Mouse (Mus musculus): Measurements from ENCODE around the gene Ephb4.

Ephb4 gene

DNA sequence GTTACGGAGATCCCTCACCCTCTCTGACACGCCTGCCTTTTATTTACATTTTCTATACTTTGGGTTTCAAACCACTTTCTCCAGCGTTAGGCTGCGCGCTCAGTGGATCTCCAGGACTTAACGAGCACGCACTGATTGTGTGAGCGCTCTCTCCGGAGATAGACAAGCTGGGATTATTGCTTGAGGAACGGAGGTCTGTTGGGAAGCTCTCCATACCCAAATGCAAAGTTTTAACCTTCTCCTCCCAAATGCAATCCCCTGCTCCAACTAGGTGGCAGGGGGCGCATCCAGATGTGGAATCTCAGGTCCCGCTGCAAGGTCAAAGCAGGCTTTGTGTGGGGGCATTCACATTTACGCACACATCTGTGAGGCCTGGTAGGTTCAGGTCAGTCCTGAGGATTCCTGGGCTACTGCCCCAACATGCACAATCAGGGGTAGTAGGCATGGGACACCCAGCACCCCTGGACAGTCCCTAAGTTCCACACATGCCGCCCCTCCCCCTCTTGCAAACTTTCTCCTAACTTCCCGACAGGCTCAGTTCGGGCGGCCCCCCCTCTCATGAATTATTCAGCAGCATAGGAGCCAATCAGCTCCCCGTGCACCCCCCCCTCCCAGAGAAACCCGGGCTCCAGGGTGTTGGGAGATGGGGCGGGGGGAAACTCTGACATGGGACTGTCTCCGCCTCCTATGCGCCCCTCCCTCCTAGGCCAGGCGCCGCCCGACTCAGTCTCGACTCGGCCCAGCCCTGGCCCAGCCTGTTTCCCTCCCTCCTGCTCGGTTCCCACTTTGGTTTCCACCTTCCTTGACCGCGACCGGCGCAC is at the start of gene Ephb4:
Gene Ephb4, plus strand, starts transcription at position 726 of the 821 bp plus-strand sequence.
- peak; percentile 98 for DNase-seq (ENCODE audit: low spot score)

DNA sequence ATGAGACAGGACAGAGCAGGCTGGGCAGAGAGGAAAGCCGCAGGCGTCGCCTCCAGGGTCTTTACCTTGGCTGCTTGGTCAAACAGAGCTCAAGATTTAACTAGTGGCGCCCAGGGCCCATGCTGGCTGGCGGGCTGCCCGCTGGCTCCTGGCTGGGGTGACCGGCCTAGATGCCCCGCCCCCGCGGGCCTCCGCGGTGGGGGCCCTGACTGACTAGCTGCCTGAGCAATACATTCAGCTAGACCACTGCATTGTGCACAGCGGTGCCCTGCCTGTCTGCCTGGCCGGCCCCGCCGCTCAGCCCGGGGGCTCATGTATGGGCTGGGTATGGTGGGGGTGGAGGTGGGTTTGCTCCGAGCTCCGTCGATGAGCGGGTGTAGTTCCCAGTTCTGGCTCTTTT is 48.7 kb upstream of the Ephb4 start:
- DNase-seq (ENCODE audit: low spot score) = no peak

DNA sequence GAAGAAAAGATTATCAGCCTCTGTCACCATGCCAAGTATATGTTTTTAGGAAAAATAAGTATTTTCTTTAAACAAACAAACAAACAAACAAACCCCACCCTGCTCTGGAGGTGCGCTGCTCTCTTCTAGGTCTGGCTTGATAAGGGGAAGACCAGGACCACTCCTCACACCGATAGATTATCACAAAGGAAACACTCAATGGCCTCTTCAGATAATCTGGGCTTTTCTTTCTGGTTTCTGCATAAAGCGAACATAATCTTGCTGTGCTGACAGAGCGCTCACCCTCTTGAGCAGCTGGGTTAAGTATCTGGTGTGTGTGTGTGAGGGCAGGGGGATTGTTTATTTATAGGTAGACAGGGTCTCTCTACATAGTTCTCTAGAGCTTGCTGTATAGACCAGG is 46.3 kb upstream of the Ephb4 start:
- no peak for DNase-seq (ENCODE audit: low spot score)

DNA sequence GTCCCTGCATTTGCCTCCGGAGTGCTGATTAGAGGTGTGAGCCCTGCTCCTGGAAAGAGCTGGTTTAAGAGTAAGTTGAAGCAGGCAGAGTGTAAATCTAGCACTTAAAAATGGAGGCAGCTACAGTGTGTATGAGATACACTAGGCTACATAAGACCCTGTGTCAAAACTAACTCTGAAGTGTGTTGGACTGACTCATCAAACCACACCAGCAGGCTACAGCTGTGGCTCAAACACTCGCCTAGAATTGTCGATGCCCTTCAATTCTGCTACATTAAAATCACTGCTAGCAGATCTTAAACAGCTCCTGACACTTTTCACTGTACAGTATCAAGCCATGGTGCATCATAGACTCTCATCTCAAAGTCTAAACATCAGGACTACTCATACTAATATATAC is 45.7 kb upstream of the Ephb4 start:
- no peak for DNase-seq (ENCODE audit: low spot score)

DNA sequence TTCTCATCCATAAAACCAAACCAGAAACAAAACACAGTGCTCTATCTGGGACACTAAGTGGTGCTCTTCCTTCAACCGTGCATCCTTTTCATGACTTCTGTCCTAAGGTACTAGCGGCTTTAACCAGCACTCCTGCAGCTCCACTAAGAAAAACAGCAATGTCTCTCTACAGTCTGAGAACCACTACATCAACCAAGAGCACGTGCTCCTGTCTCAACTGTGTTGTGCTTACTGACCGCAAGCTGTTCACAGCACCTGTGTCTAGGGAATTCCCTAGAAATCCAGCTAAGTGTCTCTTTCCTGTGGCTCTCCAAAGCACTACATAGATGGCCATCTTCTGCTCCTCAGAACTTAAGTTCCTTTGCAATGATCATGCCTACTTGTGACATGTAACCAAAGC is 45.1 kb upstream of the Ephb4 start:
- DNase-seq (ENCODE audit: low spot score) = no peak

DNA sequence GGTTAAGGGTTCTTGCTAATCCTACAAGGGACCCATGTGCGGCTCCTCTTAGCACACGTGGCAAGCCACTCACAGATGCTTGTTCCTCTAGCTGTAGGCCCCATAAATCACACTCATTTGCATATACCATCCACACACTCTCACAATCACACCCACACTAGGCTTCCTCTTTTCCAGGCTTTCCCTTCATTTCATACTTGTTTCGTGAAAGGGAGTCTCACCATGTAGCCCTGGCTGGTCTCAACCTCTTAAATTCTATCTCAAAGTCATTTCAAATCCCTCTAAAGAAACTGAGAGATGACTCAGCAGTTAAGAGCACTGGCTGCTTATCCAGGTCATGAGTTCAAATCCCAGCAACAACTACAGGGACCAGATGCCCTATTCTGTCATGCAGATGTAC is 44.1 kb upstream of the Ephb4 start:
- no peak for DNase-seq (ENCODE audit: low spot score)

DNA sequence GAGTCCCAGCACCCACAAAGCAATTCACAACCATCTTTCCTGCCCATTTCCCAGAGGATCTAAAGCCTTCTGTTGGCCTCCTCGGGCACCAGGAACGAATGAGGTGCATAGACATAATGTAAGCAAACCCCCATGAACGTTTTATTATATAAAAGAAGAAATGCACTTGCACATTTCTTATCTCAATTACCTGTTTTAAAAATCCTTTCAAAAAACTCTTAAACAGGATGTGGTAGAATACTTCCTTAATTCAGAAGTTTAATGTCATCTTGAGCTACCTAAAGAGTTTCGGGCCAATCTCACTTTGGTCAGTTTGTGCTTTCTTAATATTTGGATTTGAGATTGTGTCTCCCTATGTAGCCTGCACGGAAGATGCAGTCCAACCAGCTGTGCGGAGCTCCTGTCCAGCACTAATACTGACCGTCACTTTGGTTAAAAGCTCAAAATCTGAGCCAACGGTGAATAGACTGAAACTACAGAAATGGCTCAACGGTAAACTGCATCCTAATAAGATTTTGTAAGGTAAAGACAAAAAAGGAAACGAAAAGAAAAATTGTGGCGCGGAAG is 43.4 kb upstream of the Ephb4 start:
- DNase-seq (ENCODE audit: low spot score) = no peak

DNA sequence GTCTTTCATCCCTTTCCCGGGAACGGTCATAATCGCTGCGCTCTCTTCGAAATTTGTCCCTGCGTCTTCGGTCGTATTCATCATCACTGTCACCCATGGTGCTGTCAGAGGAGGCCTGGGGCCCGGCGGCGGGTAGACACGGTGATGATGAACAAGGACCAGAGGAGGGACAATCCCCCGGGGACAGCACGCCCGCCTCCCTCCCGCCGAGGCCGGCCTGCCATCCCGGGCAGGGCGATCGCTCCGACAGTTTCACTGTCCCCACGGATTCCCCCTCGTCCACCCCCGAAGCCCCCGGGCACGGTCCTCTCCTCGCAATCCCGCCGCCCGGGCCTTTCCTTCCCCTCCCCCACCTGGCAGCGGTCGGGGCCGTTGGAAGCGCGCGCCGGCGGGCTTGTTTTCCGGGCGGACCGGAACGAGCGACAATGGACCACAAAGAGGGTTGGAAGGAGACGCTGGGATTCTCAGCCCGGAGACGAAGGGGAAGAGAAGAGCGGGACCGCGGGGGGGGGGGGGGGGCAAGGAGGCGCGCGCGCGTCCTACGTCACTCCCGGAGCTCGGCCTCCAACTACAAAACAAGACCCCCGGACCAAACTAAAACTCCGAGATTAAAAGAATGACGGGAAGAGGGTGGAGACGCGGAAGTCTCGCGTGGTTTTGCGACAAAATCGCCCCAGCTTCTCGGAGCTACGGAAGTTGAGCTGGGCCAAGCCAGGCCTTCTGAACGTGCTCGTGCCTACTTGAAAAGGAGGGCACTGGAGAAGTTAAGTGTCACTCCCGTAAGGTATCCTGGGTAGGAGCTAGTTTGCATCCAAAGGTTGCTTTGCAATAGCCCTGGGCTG is 42.6 kb upstream of the Ephb4 start, which contains the start of gene Srrt:
Gene Srrt, minus strand, starts transcription at position 604 of the 842 bp plus-strand sequence.
- peak; percentile 96 for DNase-seq (ENCODE audit: low spot score)

DNA sequence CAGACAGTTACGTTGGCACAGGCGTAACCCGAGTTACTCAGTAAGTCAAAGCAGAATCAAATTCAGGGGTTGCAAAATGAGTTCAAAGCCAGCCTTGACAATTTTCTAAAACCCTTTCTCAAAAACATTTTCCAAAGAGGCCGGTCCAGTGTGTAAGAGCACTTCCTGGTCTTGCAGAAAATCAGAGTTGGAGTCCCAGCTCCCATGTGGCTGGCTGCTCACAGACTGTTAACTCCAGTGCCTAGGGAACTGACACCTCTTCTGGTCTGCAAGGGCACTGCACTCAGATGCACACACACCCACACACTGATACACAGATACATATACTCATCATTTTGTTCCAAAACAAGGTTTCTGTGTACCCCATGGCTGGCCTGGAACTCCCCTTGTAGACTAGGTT is 41.6 kb upstream of the Ephb4 start:
- no peak for DNase-seq (ENCODE audit: low spot score)

DNA sequence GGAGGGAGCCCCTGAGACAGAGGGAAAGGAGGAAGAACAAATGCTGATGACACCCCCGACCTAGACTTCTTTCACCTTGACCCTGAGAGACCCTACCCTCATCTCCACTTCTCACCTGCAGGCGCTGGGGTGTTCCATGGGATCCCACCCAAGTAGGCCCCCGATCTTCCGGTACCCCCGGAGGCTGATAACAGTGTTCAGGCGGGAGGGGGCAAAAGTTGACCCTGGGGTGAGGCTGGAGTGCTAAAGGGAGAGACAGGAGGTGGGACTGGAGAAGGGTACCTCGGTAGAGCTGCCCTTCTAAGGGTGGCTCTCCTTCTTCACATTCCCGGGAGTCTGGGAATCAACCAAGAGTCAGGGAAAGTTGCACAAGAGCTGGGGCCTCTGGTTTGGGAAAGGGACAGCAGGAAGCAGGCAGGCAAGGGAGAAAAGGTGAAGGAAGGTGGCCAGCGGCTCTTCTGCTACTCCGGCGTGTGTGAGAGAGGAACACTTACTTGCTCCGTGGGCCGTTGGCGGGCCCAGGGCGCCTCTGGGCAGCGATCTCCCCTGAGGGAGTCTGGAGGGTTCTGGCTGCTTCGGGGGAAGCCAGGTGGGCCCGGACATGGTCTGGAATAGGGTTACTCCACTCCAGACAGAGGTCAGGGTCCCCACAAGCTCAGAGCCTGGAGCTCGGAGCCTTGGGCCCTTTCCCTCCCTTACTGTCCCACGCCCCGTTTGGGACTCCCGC is 36.3 kb upstream of the Ephb4 start:
- peak; percentile 20 for DNase-seq (ENCODE audit: low spot score)

DNA sequence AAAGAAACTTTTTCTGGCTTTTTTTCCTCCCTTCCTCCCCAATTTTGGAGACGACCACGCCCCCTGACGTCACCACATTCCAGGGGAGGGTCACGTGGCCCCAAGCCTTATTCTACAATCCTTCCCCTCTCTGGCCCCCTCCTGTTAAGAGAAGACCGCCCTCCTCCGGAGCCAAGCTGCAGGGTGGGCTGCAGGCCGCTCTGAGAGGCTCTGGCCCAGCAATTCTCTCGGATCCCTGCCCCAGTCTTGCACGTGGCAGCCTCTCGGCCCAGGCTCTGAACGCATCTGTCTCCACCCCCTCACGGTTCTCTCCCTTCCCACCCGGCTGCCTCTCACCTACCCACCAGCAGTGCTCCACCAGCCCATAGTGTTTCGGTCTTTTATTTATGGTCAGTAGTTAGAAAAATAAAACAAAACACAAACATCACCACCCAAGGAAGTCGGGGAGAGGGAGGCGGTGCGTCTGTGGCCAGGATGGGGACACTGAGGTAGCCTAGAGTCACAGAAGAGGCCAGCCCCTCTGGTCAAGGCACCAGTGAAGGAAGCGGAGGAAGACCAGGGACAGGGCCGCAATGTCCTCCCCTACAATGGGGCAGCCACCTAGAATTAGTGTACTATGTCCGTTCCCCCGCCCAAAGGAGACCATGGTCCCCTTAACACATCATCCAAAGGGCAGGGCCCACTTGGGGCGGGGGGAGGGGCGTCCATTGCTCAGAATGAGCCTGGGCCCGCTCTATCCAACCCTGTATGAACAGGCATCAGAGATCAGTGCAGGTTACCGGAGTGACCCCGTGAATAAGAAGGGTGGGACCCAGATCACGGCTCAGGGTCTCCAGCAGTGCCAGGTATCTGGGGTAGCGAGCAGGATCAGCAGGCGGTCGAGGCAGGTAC is 35.5 kb upstream of the Ephb4 start, which contains the start of gene Trip6:
Gene Trip6, minus strand, starts transcription at position 212 of the 891 bp plus-strand sequence.
- peak; percentile 93 for DNase-seq (ENCODE audit: low spot score)

DNA sequence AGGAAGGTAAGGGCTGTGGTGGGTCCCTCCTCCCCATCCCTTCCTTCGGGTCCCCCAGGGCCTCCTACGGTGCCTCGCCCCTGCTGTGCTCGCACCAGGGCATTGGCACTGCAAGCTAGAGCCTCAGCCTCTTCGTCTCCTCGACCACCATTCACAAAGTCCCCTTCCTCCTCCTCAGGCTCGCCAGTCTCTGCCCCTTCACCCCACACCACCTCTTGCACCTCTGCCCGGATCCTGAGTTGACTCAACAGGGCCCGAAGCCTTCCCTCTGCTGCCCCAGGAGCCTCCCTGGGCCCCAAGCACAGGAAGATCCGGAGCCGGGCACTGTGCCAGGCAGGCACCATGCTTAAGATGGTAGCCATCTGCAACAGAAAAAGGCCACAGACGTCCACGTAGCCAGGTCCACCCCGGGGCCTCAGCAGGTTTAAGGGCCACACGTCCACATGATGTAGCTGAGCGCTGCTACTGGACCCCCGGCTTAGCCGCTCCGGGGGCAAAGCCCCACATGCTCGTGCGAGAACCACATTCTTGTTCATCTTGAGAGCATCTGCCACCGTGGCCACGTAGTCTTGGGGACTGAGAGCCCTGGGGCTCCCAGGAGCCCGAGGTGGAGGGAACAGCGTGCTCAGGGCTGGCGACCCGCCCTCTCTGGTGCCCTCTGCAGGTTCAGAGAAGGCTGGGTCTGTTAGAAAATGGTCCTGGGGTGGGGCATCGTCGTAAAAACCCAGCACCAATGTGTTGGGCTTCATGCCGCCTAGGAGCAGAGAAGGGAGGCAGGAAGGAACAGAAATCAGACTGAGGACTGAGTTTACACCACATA is 34.6 kb upstream of the Ephb4 start:
- DNase-seq (ENCODE audit: low spot score) = no peak

DNA sequence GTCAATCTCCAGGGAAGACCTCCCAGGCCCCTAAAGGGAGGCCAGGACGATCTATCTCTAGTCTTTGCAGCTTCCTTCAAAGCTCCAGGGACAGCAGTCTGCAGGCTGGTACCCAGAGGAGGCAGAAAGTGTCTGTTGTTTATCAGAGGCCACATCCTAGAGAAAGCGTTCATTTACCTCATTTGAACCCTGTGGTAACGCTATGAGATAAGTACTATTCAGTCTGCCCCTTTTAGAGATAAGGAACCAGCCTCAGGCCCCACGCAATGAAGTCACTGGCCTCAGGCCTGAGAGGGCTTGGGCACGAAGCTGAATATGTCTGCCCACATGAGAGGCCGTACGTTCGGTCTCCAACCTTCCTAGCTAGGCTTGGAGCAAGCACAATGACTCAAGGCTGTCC is 32.5 kb upstream of the Ephb4 start:
- DNase-seq (ENCODE audit: low spot score) = no peak

DNA sequence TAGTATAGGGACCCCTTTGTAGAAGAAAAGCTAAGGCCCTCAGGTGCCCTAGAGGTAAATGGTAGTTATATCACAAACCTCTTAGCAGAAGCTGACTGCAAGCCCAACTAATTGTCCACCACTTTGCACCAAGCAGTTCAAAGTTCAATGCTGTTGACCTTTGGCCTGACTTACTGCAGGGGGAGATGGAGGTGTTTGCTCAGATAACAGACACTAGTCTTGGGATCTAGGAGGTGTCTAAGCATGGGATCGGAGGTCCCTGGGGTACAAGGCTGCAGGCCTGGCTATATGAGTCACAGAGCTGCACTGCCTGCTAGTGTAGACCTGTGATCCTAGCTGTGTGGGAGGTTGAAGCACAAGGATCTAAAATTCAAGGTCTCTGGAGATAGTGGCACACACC is 31.3 kb upstream of the Ephb4 start:
- peak; percentile 85 for DNase-seq (ENCODE audit: low spot score)

DNA sequence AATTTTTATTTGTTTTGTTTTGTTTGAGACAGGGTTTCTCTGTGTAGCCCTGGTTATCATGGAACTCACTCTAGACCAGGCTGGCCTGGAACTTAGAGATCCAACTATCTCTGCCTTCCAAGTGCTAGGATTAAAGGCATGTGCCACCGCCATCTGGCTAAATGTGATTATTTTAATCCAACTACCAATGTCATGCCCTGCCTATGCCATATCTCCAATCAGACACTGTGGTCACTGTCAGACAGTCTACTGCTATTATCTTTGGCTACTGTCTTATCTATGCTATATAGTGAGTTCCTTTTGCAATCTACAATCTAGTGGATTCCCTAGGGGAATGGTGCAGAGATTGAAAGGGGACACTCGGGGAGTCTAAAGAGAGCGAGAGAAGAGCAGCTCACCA is 28.9 kb upstream of the Ephb4 start:
- no peak for DNase-seq (ENCODE audit: low spot score)

DNA sequence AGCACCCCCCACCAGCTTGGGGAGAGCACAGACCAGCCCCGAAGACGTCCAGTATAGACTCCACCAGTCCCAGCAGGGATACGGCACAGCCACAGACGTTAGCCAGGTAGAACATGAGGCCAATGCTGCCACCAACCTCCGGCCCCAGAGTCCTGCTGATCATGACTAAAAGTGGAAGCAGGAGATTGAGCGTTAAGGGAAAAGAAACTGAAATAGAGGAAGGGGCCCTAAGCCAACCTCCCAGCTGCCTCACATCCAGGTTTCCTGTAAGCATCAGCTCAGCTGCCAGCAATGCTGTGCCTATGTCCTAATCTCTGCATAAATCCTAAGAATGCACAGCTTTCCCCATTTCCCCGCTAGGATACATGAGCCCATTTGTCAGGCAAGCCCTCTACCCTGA is 19.0 kb upstream of the Ephb4 start:
- DNase-seq (ENCODE audit: low spot score) = no peak

DNA sequence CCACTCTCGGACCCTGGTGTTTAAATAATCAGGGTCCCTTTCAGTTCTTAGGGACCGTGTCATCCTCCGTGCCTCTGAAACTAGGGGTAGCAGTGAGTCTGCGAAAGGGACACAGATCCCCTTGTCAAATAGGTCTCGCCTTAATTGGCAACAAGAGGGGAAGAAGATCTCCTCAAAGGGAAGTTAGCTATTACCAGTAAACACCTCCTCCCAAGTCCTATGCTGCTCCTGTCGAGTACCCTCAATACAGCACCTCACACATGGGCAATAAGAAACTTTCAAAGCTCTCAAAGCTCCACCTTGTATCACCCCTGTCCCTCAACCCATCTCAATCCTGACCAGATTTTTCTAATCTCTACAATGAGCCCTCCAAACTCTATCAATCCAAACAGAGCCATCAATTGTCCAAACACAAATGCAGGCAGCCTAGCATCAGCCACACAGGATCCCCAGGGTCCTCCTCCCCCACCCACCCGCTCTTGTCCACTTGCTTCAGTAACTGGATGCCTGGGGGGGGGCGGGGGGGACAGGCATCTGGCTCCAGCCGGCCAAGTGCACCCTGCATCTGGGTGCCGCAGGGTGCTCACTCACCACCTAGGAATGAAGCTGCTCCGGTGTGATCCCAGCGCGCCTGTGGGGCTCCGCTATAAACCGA is 16.9 kb upstream of the Ephb4 start:
- no peak for DNase-seq (ENCODE audit: low spot score)

DNA sequence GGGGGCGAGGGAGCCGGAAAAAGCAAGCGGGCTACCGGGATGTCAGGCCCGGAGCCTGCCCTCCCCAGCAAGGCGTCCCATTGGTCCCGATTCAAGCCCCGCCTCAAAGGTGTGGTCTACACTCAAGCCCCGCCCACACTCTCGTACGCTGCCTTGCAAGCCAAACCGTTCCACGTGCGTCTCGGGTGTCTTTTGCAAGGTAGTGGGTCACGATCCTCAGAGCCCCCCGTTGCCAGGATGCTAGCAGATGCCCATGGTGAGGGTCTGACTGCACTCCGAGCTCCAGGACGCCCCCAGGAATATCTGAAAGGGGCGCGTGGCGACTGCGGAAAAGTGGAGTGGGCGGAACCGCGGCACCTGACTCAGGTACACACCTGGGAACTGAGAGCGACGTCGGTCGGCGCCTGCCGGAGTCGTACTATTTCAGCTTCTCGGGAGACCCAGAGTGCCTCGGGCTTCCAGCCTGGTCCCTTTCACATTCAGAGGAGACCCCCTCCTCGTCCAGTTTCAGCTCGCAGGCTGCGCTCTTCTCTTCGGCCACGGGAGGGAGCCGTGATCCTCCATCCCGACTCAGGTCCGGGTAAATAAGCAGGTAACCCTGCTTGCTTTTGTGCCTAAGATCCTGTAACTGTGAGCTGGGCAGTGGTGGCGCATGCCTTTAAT is 16.3 kb upstream of the Ephb4 start, which contains the start of gene Slc12a9:
Gene Slc12a9, minus strand, starts transcription at position 86 of the 663 bp plus-strand sequence.
- peak; percentile 93 for DNase-seq (ENCODE audit: low spot score)

DNA sequence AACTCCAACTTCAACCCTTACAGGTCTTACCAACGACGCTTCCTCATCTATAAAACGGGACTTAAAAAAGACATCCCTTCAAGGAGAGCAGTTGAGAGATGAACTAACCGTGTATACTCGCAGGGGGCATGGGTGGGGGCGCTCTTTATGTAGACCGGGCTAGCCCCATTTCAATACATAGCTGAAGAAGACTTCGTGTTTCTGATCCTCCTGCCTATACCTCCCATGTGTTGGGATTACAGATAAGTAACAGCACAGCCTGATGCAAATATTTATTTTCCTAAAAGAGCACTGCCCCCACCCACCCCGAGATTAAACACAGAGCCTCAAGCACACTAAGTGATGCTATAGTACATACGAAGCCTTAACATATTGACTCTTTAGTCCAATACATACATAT is 15.6 kb upstream of the Ephb4 start:
- DNase-seq (ENCODE audit: low spot score) = no peak

Data from yolk sac, embryonic 10.5 days (tissue).